Mouse (Mus musculus) hindbrain, embryonic 16.5 days (tissue): Measurements from ENCODE around the gene Slc22a8. TPM values are rescaled to one million over a fixed set of nuclear protein-coding genes. Genes with fewer than 3 reads are reported as not detected.

ENCODE experiments used
- ATAC-seq: fragments of 200-750 bp; cut with Nextera tagmentation; 2 replicates; pipeline ENCODE4 v1.8.0; 2017; ENCODE audit warnings: moderate TSS enrichment, moderate library complexity
- H3K27ac ChIP-seq: fragments of 300-500 bp; sonication (generic); 2 replicates; pipeline ENCODE4 v1.5.1; 2014; ENCODE audit warnings: low read depth, mild to moderate bottlenecking, control low read depth, low read length, moderate library complexity
- H3K27me3 ChIP-seq: fragments of 300-500 bp; sonication (generic); replicated peaks from 2 replicates; pipeline ENCODE4 v1.6.1; 2014; ENCODE audit warnings: low read length; ENCODE audit not compliant: control insufficient read depth, insufficient read depth
- H3K36me3 ChIP-seq: fragments of 300-500 bp; sonication (generic); 2 replicates; pipeline ENCODE4 v1.6.1; 2014; ENCODE audit warnings: mild to moderate bottlenecking, low read length, moderate library complexity, mixed read lengths; ENCODE audit not compliant: control insufficient read depth, insufficient read depth
- H3K4me1 ChIP-seq: fragments of 300-500 bp; sonication (generic); 2 replicates; pipeline ENCODE4 v1.6.1; 2014; ENCODE audit warnings: low read depth, low read length; ENCODE audit not compliant: control insufficient read depth, insufficient read depth
- H3K4me2 ChIP-seq: fragments of 300-500 bp; sonication (generic); 2 replicates; pipeline ENCODE4 v1.6.1; 2014; ENCODE audit warnings: mild to moderate bottlenecking, low read length, control low read depth, moderate library complexity
- H3K4me3 ChIP-seq: fragments of 300-500 bp; sonication (generic); 2 replicates; pipeline ENCODE4 v1.5.1; 2014; ENCODE audit warnings: mild to moderate bottlenecking, low read length, control low read depth, moderate library complexity
- H3K9ac ChIP-seq: fragments of 300-500 bp; sonication (generic); 2 replicates; pipeline ENCODE4 v1.6.1; 2014; ENCODE audit warnings: low read depth, mild to moderate bottlenecking, control low read depth, low read length, moderate library complexity
- H3K9me3 ChIP-seq: fragments of 300-500 bp; sonication (generic); 2 replicates; pipeline ENCODE4 v1.6.1; 2014; ENCODE audit warnings: mild to moderate bottlenecking, low read length, moderate library complexity; ENCODE audit not compliant: control insufficient read depth
- WGBS: fragments of 180-500 bp; shearing (Covaris S2); extraction: QIAGEN DNeasy Blood & Tissue Kit; methylation state at CpG from one replicate; pipeline ENCODE4 v1.1.7; 2014; 5-methylcytosine and 5-hydroxymethylcytosine counted together
- polyA plus RNA-seq: library from polyadenylated mRNA; unstranded; fragments of >200 nt; fragmentation: Nextera tagmentation; extraction: Ambion mirVana; gene quantifications from 2 replicates; pipeline ENCODE4 v1.2.1, GENCODE M21; 2015

Gene Slc22a8
- polyA plus RNA-seq, 1 experiment from 2014 or later: 15.9 TPM

- Histone ChIP-seq H3K9ac (no peak overlapping the region), H3K9me3 (no peaks in the 10 kb centered on the region), H3K4me3 (no peak overlapping the region), H3K4me2 (no peak overlapping the region), H3K27me3 (no peaks in the 10 kb centered on the region), H3K4me1 (0 out of 2 replicates have a peak, but pooled peaks cover 3% of the 10 kb centered on the region), H3K27ac (no peak overlapping the region), H3K36me3 (no peaks in the 10 kb centered on the region)
- WGBS: 74% methylated on average over 7 of the region's 7 CpGs
- no peak for ATAC-seq
Observed at GRCm38 (mm10) chr19:8571746-8572145, 19.3 kb upstream of the Slc22a8 start.

GRCm38 (mm10) chr19:8572485-8572884, 18.6 kb upstream of the Slc22a8 start:
- no peak for ATAC-seq
- Histone ChIP-seq H3K4me1 (0 out of 2 replicates have a peak, but pooled peaks cover 3% of the 10 kb centered on the region), H3K4me2 (no peak overlapping the region), H3K9me3 (no peaks in the 10 kb centered on the region), H3K27ac (no peak overlapping the region), H3K4me3 (no peak overlapping the region), H3K27me3 (no peaks in the 10 kb centered on the region), H3K36me3 (no peaks in the 10 kb centered on the region), H3K9ac (no peak overlapping the region)
- 41% methylated on average over 3 of the region's 3 CpGs for WGBS

GRCm38 (mm10) chr19:8577432-8577831, 13.6 kb upstream of the Slc22a8 start:
- WGBS: 94% methylated on average over 4 of the region's 4 CpGs
- Histone ChIP-seq H3K27me3 (no peaks in the 10 kb centered on the region), H3K4me1 (peaks cover 4% of the 10 kb centered on the region; the same call in 1 of the 2 replicates), H3K36me3 (no peaks in the 10 kb centered on the region), H3K4me3 (no peak overlapping the region), H3K9me3 (no peaks in the 10 kb centered on the region), H3K4me2 (no peak overlapping the region), H3K27ac (no peak overlapping the region), H3K9ac (no peak overlapping the region)
- 0 out of 2 replicates have a peak, but pooled peaks have one; percentile 53 for ATAC-seq

GRCm38 (mm10) chr19:8578293-8578969, 12.6 kb upstream of the Slc22a8 start:
- peak; percentile 84 for ATAC-seq
- Histone ChIP-seq H3K9ac (peak overlapping the region; percentile 58), H3K27ac (peak overlapping the region; percentile 0; the same call in 1 of the 2 replicates), H3K27me3 (no peaks in the 10 kb centered on the region), H3K4me2 (peak overlapping the region; percentile 65), H3K36me3 (no peaks in the 10 kb centered on the region), H3K9me3 (no peaks in the 10 kb centered on the region), H3K4me3 (peak overlapping the region; percentile 38), H3K4me1 (peaks cover 4% of the 10 kb centered on the region; the same call in 1 of the 2 replicates)
- WGBS: 8% methylated on average over 24 of the region's 24 CpGs

- peak; percentile 54 for ATAC-seq
- Histone ChIP-seq H3K27me3 (no peaks in the 10 kb centered on the region), H3K9me3 (no peaks in the 10 kb centered on the region), H3K9ac (no peak overlapping the region), H3K4me2 (peak overlapping the region; percentile 65), H3K27ac (peak overlapping the region; percentile 0; the same call in 1 of the 2 replicates), H3K36me3 (no peaks in the 10 kb centered on the region), H3K4me1 (peaks cover 4% of the 10 kb centered on the region; the same call in 1 of the 2 replicates), H3K4me3 (peak overlapping the region; percentile 38)
- WGBS: 52% methylated on average over 2 of the region's 2 CpGs
Observed at GRCm38 (mm10) chr19:8578970-8579342, 12.1 kb upstream of the Slc22a8 start.

- no peaks in the 10 kb centered on the region for H3K27me3 ChIP-seq
- no peaks in the 10 kb centered on the region for H3K4me1 ChIP-seq
- H3K4me3 ChIP-seq: no peak overlapping the region
- no peak for ATAC-seq
- H3K9me3 ChIP-seq: no peaks in the 10 kb centered on the region
- 90% methylated on average over 3 of the region's 3 CpGs for WGBS
- no peak overlapping the region for H3K27ac ChIP-seq
- H3K4me2 ChIP-seq: no peak overlapping the region
- H3K36me3 ChIP-seq: no peaks in the 10 kb centered on the region
- no peak overlapping the region for H3K9ac ChIP-seq
Observed at GRCm38 (mm10) chr19:8585298-8585697, 5.8 kb upstream of the Slc22a8 start.

GRCm38 (mm10) chr19:8585899-8586298, 5.2 kb upstream of the Slc22a8 start:
- H3K4me1 ChIP-seq: peaks cover under 1% of the 10 kb centered on the region; the same call in 1 of the 2 replicates
- no peak overlapping the region for H3K9ac ChIP-seq
- H3K9me3 ChIP-seq: no peaks in the 10 kb centered on the region
- WGBS: 81% methylated on average over 2 of the region's 2 CpGs
- no peaks in the 10 kb centered on the region for H3K27me3 ChIP-seq
- H3K27ac ChIP-seq: no peak overlapping the region
- H3K4me2 ChIP-seq: no peak overlapping the region
- ATAC-seq: no peak
- no peak overlapping the region for H3K4me3 ChIP-seq
- H3K36me3 ChIP-seq: no peaks in the 10 kb centered on the region

GRCm38 (mm10) chr19:8586350-8586749, 4.7 kb upstream of the Slc22a8 start:
- ATAC-seq: 0 out of 2 replicates have a peak, but pooled peaks have one; percentile 56
- no peak overlapping the region for H3K27ac ChIP-seq
- no peaks in the 10 kb centered on the region for H3K27me3 ChIP-seq
- H3K4me3 ChIP-seq: no peak overlapping the region
- 54% methylated on average over 3 of the region's 3 CpGs for WGBS
- H3K36me3 ChIP-seq: no peaks in the 10 kb centered on the region
- no peak overlapping the region for H3K9ac ChIP-seq
- H3K9me3 ChIP-seq: no peaks in the 10 kb centered on the region
- no peak overlapping the region for H3K4me2 ChIP-seq
- H3K4me1 ChIP-seq: peaks cover 3% of the 10 kb centered on the region; the same call in 1 of the 2 replicates

- Histone ChIP-seq H3K36me3 (no peaks in the 10 kb centered on the region), H3K4me3 (no peak overlapping the region), H3K4me1 (peaks cover 3% of the 10 kb centered on the region; the same call in 1 of the 2 replicates), H3K27ac (no peak overlapping the region), H3K9me3 (no peaks in the 10 kb centered on the region), H3K9ac (no peak overlapping the region), H3K27me3 (no peaks in the 10 kb centered on the region), H3K4me2 (no peak overlapping the region)
- 48% methylated on average over 1 of the region's 1 CpGs for WGBS
- ATAC-seq: no peak
Observed at GRCm38 (mm10) chr19:8587315-8587714, 3.7 kb upstream of the Slc22a8 start.
